Mouse (Mus musculus) left cerebral cortex, postnatal 14 days (tissue): ENCODE results near the gene Tecta. TPM values are rescaled to one million over a fixed set of nuclear protein-coding genes. Genes with fewer than 3 reads are reported as not detected.

Experiments used
- DNase-seq, 2 experiments: peaks; one replicate each; pipeline ENCODE4 v3.0.0; 2021 to 2022; ENCODE audit warnings: low spot score in 2 of 2, mixed read lengths in 1 of 2
- intact Hi-C: fragments of 180-260 bp; cut with DNase I; formaldehyde crosslinking; loops from one replicate; pipeline ENCODE4 v1.15.1; 2025
- long read RNA-seq, 2 experiments: library from polyadenylated mRNA; stranded (forward); transcript quantifications; one replicate each; pipeline ENCODE4 v2.0.0; 2021
- total RNA-seq, 2 experiments: library from RNA; stranded (reverse); gene quantifications; 2 replicates each; pipeline ENCODE4 v1.2.3; 2021

Gene Tecta
- total RNA-seq: under 1 TPM; 0.18 to 0.66 TPM
- long read RNA-seq, experiment 1, partial matches to known transcripts: 0 of 2 reads
- long read RNA-seq, experiment 1, other reads (novel, unspliced or antisense): 2 of 2 reads
- long read RNA-seq, experiment 2, partial matches to known transcripts: 1 of 1 reads
- long read RNA-seq, experiment 2, other reads (novel, unspliced or antisense): 0 of 1 reads

GRCm38 (mm10) chr9:42399829-42400228 lies at the start of gene Tecta:
Gene Tecta, minus strand, starts transcription at chr9:42399929.
- DNase-seq: no peak
- intact Hi-C loops: loop anchor here (10.0 kb wide), 1 partner anchor 135 kb away; no protein-coding TSS in a partner anchor

GRCm38 (mm10) chr9:42449043-42449442 lies 49.3 kb upstream of the Tecta start:
- no peak for DNase-seq
- intact Hi-C loops: no loop called here

GRCm38 (mm10) chr9:42442100-42442499 lies 42.4 kb upstream of the Tecta start:
- no peak for DNase-seq

GRCm38 (mm10) chr9:42441234-42441633 lies 41.5 kb upstream of the Tecta start:
- DNase-seq: no peak
- intact Hi-C loops: no loop called here

More at GRCm38 (mm10) chr9:42442100-42442499, 42.4 kb upstream of the Tecta start:
- intact Hi-C loops: no loop called here

DNA sequence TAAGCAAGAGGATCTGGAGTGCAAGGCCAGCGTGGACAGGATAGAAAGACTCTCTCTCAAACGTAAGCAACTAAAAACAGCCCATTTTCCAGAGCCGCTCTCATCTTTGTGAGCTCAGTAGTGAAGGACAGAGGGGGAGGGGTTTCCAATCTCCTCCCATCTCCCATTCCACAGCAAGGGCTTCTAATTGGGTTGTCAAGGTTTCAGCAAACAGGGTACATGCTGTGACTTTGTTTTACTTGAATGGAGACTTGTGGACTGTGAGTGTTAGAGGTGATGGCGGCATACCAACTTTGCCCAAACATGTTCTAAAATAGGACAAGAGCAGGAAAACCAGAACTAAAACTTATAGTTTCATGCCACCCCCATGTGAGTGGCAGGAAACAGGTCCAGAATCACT lies 39.7 kb upstream of the Tecta start:
- peak in 1 of 2 experiments; percentile 25 for DNase-seq

DNA sequence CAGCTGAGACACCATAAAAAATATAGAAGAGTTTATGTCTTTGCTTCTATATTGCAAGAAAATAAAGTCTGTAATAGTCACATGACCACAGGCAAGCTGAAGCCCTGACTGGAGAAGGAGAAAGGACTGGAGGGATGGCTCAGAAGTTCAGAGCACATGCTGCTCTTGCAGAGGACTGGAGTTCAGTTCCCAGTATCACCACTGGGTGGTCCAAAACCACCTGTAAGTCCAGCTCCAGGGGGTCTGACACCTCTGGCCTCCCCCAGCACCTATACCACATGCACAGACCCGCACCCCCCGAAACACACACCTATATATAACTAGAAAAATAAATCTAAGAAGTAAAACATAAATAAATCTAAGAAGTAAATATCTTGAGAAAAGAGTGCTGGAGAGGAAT lies 32.4 kb upstream of the Tecta start:
- DNase-seq: no peak
- intact Hi-C loops: no loop called here

More for the DNA sequence above, 39.7 kb upstream of the Tecta start:
- intact Hi-C loops: no loop called here

- intact Hi-C loops: no loop called here
Measured at GRCm38 (mm10) chr9:42431606-42432005, 31.9 kb upstream of the Tecta start.

DNA sequence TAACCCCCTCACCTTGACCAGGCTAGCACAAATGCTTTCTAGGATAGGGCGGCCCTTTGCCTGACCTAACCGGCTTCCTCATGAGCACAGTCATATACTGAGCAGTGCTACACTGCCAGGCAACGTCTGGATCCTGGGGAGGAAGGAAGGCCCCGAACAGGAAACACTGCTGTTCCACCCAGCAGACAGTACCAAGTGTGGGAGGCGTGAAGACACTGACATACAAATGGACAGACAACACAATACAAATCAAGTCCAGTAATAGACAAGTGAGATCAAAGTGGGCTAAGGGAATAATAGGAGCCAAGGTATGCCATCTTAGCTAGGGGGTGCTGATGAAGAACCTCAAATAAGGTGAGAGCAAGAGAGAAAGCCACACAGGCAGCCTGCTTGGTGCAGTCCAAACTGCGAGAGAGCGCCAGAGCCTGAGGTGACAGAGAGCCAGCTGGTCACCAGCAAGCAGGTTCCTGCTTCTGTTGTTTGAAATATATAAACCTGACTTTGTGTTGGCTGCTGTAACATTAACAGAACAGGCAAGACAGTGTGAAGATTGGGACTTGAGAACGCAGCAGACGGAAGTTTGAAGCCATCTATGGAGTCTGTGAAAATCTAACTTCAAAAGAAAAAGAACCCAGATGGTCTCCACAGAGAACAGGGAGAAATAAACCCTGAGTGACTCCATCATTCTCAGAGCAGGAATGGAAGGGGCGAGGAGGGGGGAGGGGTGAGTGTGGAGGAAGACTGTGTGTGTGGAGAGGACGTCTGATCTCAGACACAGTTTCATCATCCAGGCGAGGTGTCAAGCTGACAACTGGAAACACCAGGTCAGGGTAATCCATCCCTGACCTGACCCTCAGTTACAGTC lies 28.6 kb upstream of the Tecta start:
- intact Hi-C loops: no loop called here
- peak in 1 of 2 experiments; percentile 34 for DNase-seq

More at GRCm38 (mm10) chr9:42431606-42432005, 31.9 kb upstream of the Tecta start:
- DNase-seq: no peak

DNA sequence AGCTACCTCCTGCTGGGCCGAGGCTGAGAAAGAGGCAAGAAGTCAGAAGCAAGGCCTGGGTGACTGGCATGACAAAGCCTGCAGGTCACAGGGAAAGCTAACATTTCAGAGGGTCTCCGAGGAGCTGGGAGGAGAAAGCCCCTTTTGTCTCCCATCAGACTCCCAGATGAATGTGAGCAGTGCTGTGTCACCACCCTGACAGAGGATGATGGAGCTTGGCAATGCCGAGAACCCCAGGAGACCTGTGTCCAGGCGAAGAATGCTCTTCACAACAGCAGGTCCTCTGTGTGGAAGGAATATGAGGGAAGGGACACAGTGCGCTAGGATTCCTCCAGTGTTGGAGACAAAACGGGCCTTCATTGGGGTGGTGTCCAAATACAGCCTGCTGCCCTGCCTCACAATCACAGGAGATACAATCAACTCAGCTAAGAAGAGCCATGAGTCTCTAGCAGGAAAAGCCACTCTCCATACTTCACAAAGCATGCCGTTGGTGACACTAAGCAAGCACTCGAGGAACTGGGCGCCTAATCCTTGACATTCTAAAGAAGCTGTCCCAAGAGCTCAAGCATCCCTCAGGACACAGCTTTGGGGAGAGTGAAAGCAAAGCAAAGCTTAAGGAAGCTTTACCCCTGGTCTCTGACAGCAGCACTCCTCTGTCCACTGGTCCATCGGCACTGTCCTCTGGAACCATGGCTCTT lies 27.1 kb upstream of the Tecta start:
- intact Hi-C loops: no loop called here
- no peak for DNase-seq

GRCm38 (mm10) chr9:42423649-42424048 lies 23.9 kb upstream of the Tecta start:
- DNase-seq: no peak
- intact Hi-C loops: no loop called here

- intact Hi-C loops: no loop called here
- DNase-seq: no peak
Measured at GRCm38 (mm10) chr9:42419687-42420086, 20.0 kb upstream of the Tecta start.

GRCm38 (mm10) chr9:42418786-42419185 lies 19.1 kb upstream of the Tecta start:
- intact Hi-C loops: no loop called here
- no peak for DNase-seq

- intact Hi-C loops: no loop called here
Measured at GRCm38 (mm10) chr9:42417352-42417952, 17.7 kb upstream of the Tecta start.

DNA sequence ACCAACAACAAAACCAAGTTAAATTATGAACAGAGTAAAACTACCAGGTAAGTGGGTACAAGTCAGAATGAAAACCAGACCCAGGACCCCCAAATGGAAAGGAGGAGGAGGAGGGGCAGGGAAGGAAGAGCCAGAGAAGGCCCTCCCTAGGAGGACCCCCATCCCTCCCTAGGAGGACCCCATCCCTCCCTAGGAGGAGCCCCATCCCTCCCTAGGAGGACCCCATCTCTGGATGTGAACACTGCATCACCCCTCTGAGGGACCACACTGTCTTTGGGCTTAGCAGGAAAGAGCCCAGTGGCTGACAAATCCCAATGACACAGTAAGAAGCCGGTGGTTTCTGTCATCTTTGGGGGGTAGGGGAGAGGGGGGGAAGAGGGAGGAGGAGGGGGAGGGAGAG lies 15.5 kb upstream of the Tecta start:
- no peak for DNase-seq
- intact Hi-C loops: no loop called here

More at GRCm38 (mm10) chr9:42417352-42417952, 17.7 kb upstream of the Tecta start:
- DNase-seq: no peak

- intact Hi-C loops: no loop called here
- DNase-seq: peak in 1 of 2 experiments; percentile 16
Measured at GRCm38 (mm10) chr9:42413345-42413744, 13.6 kb upstream of the Tecta start.

- intact Hi-C loops: no loop called here
Measured at GRCm38 (mm10) chr9:42411296-42411695, 11.6 kb upstream of the Tecta start.

DNA sequence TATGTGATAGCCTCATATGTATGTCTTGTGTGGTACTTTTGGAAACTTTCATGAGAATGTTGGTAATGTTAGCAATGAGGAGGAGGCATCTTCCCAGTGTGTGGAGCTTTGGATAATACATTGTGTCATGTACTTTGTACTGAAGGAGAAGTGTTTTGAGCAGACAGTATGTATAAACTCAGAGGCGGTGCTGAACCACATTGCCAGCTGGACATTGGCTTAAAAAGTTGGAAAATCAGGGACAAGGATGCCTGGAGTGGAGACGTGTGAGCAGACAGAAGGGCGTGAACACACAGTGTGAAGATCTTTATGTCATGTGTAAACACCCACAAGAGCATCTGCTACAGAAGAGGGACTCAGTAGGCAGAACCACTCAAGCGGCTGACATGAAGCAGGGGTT lies 6.0 kb upstream of the Tecta start:
- peak; percentile 17 to 81 for DNase-seq
- intact Hi-C loops: no loop called here

More at GRCm38 (mm10) chr9:42411296-42411695, 11.6 kb upstream of the Tecta start:
- no peak for DNase-seq

GRCm38 (mm10) chr9:42401486-42401885 lies 1.8 kb upstream of the Tecta start:
- DNase-seq: peak in 1 of 2 experiments; percentile 33

DNA sequence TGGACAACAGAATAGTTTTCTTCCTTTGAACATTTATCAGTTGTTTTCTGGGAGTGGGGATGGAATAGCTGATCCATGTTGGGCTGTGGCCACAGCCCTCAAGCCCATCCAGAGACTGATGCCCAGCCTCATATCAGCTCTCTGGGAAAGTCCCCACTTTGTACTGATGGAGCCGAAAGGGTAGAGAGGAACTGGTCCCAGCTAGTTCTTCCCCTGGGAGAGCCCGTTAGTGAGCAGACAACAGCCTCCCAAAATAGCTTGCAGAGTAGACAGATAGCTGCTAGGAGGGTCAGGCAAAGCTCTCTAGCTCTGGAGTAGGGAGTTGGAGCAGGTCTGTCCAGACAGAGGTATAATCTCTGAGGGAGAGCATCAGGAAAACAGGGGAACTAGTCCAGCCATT lies 3.6 kb downstream of the Tecta start:
- intact Hi-C loops: loop anchor here (10.0 kb wide), 1 partner anchor 139 kb away; no protein-coding TSS in a partner anchor
- no peak for DNase-seq

More at GRCm38 (mm10) chr9:42401486-42401885, 1.8 kb upstream of the Tecta start:
- intact Hi-C loops: no loop called here
